Mouse (Mus musculus) neural tube, embryonic 11.5 days (tissue): ENCODE results near the gene Gm16427. TPM values are rescaled to one million over a fixed set of nuclear protein-coding genes. Genes with fewer than 3 reads are reported as not detected.
"Not testable (repeated sequence)": the region's sequence is repeated elsewhere in the genome, so short reads cannot be mapped to it uniquely, and the experiment has no call there.

Experiments
- ATAC-seq: fragments of 200-750 bp; cut with Nextera tagmentation; 2 replicates; pipeline ENCODE4 v1.8.0; 2017; ENCODE audit warnings: moderate number of reproducible peaks, mild to moderate bottlenecking, moderate TSS enrichment, moderate library complexity; ENCODE audit not compliant: insufficient read depth, low FRiP score, low TSS enrichment
- DNase-seq: peaks from one replicate; pipeline ENCODE4 v3.0.0-alpha.2; 2015; ENCODE audit warnings: low spot score
- H3K27ac ChIP-seq: fragments of 300-500 bp; sonication (generic); 2 replicates; pipeline ENCODE4 v1.5.1; 2014; ENCODE audit warnings: low read depth, mild to moderate bottlenecking, low read length
- H3K27me3 ChIP-seq: fragments of 300-500 bp; sonication (generic); 2 replicates; pipeline ENCODE4 v1.6.1; 2014; ENCODE audit warnings: mild to moderate bottlenecking, low read length, mixed read lengths; ENCODE audit not compliant: control insufficient read depth, insufficient read depth
- H3K36me3 ChIP-seq: fragments of 300-500 bp; sonication (generic); 2 replicates; pipeline ENCODE4 v1.6.1; 2014; ENCODE audit warnings: mild to moderate bottlenecking, low read length, moderate library complexity, mixed read lengths; ENCODE audit not compliant: control insufficient read depth, insufficient read depth
- H3K4me1 ChIP-seq: fragments of 300-500 bp; sonication (generic); 2 replicates; pipeline ENCODE4 v1.6.1; 2014; ENCODE audit warnings: low read length, mixed read lengths; ENCODE audit not compliant: control insufficient read depth, insufficient read depth
- H3K4me2 ChIP-seq: fragments of 300-500 bp; sonication (generic); 2 replicates; pipeline ENCODE4 v1.6.1; 2014; ENCODE audit warnings: low read depth, mild to moderate bottlenecking, moderate library complexity
- H3K4me3 ChIP-seq: fragments of 300-500 bp; sonication (generic); 2 replicates; pipeline ENCODE4 v1.5.1; 2014; ENCODE audit warnings: low read depth, low read length
- H3K9ac ChIP-seq: fragments of 300-500 bp; sonication (generic); 2 replicates; pipeline ENCODE4 v1.6.1; 2014; ENCODE audit warnings: mild to moderate bottlenecking, low read length
- H3K9me3 ChIP-seq: fragments of 300-500 bp; sonication (generic); 2 replicates; pipeline ENCODE4 v1.6.1; 2016; ENCODE audit warnings: low read length; ENCODE audit not compliant: control insufficient read depth
- WGBS: fragments of 180-500 bp; shearing (Covaris S2); extraction: QIAGEN DNeasy Blood & Tissue Kit; methylation state at CpG from one replicate; pipeline ENCODE4 v1.1.7; 2014; 5-methylcytosine and 5-hydroxymethylcytosine counted together
- polyA plus RNA-seq: library from polyadenylated mRNA; unstranded; fragments of >200 nt; fragmentation: Nextera tagmentation; extraction: Ambion mirVana; gene quantifications from 2 replicates; pipeline ENCODE4 v1.2.1, GENCODE M21; 2014

Gene Gm16427
- polyA plus RNA-seq: not detected in 2 replicates

- not testable (repeated sequence) for H3K4me1 ChIP-seq, H3K36me3 ChIP-seq, H3K9ac ChIP-seq, H3K9me3 ChIP-seq, ATAC-seq, DNase-seq, H3K4me3 ChIP-seq, H3K4me2 ChIP-seq, H3K27me3 ChIP-seq, H3K27ac ChIP-seq
- WGBS: 81% methylated on average over 2 of the region's 3 CpGs
These were observed at the start of gene Gm16427 for GRCm38 (mm10) chr5:93540100-93540499. Gene Gm16427, minus strand, starts transcription at chr5:93540200.

Other genes with a start within 250 kb of the Gm16427 start
- not detected in 2 replicates for gene C87414, start 131.4 kb upstream of the Gm16427 start, polyA plus RNA-seq